Mouse (Mus musculus) heart, postnatal 0 days (tissue): ENCODE data around the gene Plxna4. TPM values are rescaled to one million over a fixed set of nuclear protein-coding genes. Genes with fewer than 3 reads are reported as not detected.

ENCODE experiments used
- ATAC-seq: fragments of 200-750 bp; cut with Nextera tagmentation; 2 replicates; pipeline ENCODE4 v1.8.0; 2017; ENCODE audit warnings: low read depth, moderate number of reproducible peaks, moderate library complexity; ENCODE audit not compliant: insufficient read depth
- DNase-seq: peaks from one replicate; pipeline ENCODE4 v3.0.0-alpha.2; 2016; ENCODE audit warnings: low spot score
- H3K27ac ChIP-seq: fragments of 300-500 bp; sonication (generic); 2 replicates; pipeline ENCODE4 v1.5.1; 2014; ENCODE audit warnings: low read depth, mild to moderate bottlenecking
- H3K27me3 ChIP-seq: fragments of 300-500 bp; sonication (generic); 2 replicates; pipeline ENCODE4 v1.6.1; 2014; ENCODE audit warnings: low read length, mixed read lengths; ENCODE audit not compliant: control insufficient read depth, insufficient read depth
- H3K36me3 ChIP-seq: fragments of 300-500 bp; sonication (generic); replicated peaks from 2 replicates; pipeline ENCODE4 v1.6.1; 2014; ENCODE audit warnings: low read length, mixed read lengths; ENCODE audit not compliant: control insufficient read depth, insufficient read depth
- H3K4me1 ChIP-seq: fragments of 300-500 bp; sonication (generic); 2 replicates; pipeline ENCODE4 v1.6.1; 2014; ENCODE audit warnings: antibody characterized with exemption; ENCODE audit not compliant: control insufficient read depth, insufficient read depth
- H3K4me2 ChIP-seq: fragments of 300-500 bp; sonication (generic); 2 replicates; pipeline ENCODE4 v1.6.1; 2014; ENCODE audit warnings: low read depth, mild to moderate bottlenecking, low read length, moderate library complexity
- H3K4me3 ChIP-seq: fragments of 300-500 bp; sonication (generic); 2 replicates; pipeline ENCODE4 v1.5.1; 2014; ENCODE audit warnings: low read depth, low read length
- H3K9ac ChIP-seq: fragments of 300-500 bp; sonication (generic); replicated peaks from 2 replicates; pipeline ENCODE4 v1.6.1; 2014; ENCODE audit warnings: low read depth, low read length, mixed read lengths
- H3K9me3 ChIP-seq: fragments of 300-500 bp; sonication (generic); replicated peaks from 2 replicates; pipeline ENCODE4 v1.6.1; 2016; ENCODE audit warnings: low read length; ENCODE audit not compliant: control insufficient read depth
- CTCF ChIP-seq: IDR thresholded peaks from 2 replicates; pipeline ENCODE4 v1.5.1; 2016; ENCODE audit warnings: antibody characterized with exemption, control low read depth, low read depth
- EP300 ChIP-seq: IDR thresholded peaks from 2 replicates; pipeline ENCODE4 v1.6.1; 2016; ENCODE audit warnings: antibody characterized with exemption, low read depth
- WGBS: fragments of 180-500 bp; shearing (Covaris S2); extraction: QIAGEN DNeasy Blood & Tissue Kit; methylation state at CpG from one replicate; pipeline ENCODE4 v1.1.7; 2014; 5-methylcytosine and 5-hydroxymethylcytosine counted together
- polyA plus RNA-seq: library from polyadenylated mRNA; unstranded; fragments of >200 nt; fragmentation: Nextera tagmentation; extraction: Ambion mirVana; gene quantifications from 2 replicates; pipeline ENCODE4 v1.2.1, GENCODE M21; 2015
- total RNA-seq: library from RNA; depleted of rRNA; stranded (reverse); fragments of >200 nt; gene quantifications from 2 replicates; pipeline ENCODE4 v1.2.3, GENCODE M21; 2014; ENCODE audit warnings: low replicate concordance

The Plxna4 gene
- total and polyA plus RNA-seq, 2 experiments from 2014 or later, result 3.7 to 19.2 TPM

DNA sequence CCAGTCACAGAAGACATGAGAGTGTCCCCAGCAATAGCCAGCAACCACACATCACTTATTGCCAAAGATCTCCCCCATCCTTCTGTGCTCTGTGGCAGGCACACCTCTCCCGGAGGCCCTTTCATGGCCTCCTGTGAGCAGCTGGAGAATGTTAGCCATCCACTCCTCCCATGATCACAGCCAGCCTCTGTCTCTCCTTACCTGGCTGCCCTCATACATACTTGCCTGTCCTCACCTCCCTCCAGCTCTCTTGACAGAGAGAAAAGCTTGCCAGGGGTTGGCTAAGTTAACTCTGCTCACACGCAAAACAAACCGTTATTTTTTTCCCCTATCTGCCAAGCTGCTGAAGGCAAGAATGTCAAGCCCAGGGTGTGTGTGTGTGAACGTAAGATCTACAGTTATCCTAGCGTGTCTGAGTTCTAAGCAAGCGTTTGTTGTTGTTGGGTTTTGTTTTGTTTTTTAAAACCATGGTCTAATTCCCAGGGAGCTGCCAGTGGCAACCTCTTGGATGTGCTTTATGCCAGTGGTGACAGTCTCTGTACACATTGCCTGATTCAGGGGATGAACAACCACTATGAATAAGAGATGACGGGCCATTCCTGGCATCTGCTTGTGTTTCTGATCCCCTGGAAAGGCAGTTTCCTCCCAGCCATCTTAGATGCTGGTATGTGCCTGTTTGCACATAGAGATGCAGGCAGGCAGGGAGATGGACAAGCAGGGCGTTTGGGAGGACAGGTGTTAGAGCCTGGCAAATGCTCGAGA lies 257.8 kb downstream of the Plxna4 start:
- H3K27me3 ChIP-seq, result no peaks in the 10 kb centered on the region
- H3K9me3 ChIP-seq, result no peaks in the 10 kb centered on the region
- no peak for DNase-seq
- H3K4me1 ChIP-seq, result peaks cover 18% of the 10 kb centered on the region
- H3K9ac ChIP-seq, result no peak overlapping the region
- H3K27ac ChIP-seq, result no peak overlapping the region
- no peak overlapping the region for H3K4me3 ChIP-seq
- no peak for ATAC-seq
- no peaks in the 10 kb centered on the region for H3K36me3 ChIP-seq
- H3K4me2 ChIP-seq, result no peak overlapping the region
- TF ChIP-seq CTCF (no peak), EP300 (no peak)
- WGBS, result 44% methylated on average over 9 of the region's 9 CpGs

DNA sequence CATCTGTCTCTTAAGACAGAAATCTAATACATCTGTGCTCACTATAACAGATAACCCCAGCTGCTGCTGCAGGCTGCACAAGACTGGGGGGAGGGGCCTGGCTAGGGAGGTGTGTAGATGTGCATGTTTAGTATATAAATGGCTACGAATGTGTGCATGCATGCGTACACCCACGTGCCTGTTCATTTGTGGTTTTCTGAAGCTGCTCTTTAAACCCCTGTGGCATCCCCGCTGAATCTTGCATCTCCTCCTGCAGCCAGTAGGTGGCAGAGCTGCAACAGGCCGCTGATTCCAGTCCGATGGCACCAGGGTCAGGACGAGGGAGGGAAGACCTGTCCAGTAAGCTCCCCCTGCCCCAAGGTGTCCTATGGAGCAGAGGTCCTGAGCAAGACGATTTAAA lies 260.0 kb downstream of the Plxna4 start:
- no peak overlapping the region for H3K9ac ChIP-seq
- no peak overlapping the region for H3K4me2 ChIP-seq
- peak; percentile 62 for ATAC-seq
- WGBS, result 3% methylated on average over 8 of the region's 8 CpGs
- no peak overlapping the region for H3K27ac ChIP-seq
- H3K9me3 ChIP-seq, result no peaks in the 10 kb centered on the region
- H3K4me3 ChIP-seq, result no peak overlapping the region
- DNase-seq, result peak; percentile 82
- H3K27me3 ChIP-seq, result no peaks in the 10 kb centered on the region
- peaks cover 11% of the 10 kb centered on the region; the same call in 1 of the 2 replicates for H3K4me1 ChIP-seq
- TF ChIP-seq CTCF (peak; percentile 98), EP300 (no peak)
- H3K36me3 ChIP-seq, result no peaks in the 10 kb centered on the region

DNA sequence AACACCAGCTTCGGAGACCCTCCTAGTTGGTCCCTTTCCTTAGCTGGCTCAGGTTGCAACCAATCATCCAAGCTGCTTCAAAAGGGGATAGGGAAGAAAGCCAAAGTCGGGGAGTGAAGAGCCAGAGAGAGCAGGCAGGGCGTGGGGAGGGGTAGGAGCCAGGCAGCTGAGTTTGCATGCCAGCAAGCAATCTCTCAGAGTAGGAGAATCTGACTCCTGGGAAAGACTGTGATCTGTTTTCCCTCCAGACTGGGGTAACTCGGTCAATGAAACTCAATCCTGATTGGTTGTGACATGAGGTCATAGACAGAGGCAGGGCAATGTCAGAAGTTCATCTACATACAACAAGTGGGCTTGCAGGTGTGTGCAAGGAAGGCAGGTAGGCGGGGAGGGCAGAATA lies 260.8 kb downstream of the Plxna4 start:
- no peaks in the 10 kb centered on the region for H3K36me3 ChIP-seq
- no peak overlapping the region for H3K4me2 ChIP-seq
- no peak overlapping the region for H3K4me3 ChIP-seq
- no peak overlapping the region for H3K27ac ChIP-seq
- ATAC-seq, result no peak
- DNase-seq, result no peak
- H3K9me3 ChIP-seq, result no peaks in the 10 kb centered on the region
- no peaks in the 10 kb centered on the region for H3K27me3 ChIP-seq
- TF ChIP-seq CTCF (no peak), EP300 (no peak)
- 30% methylated on average over 5 of the region's 5 CpGs for WGBS
- no peak overlapping the region for H3K9ac ChIP-seq
- H3K4me1 ChIP-seq, result peaks cover 11% of the 10 kb centered on the region; the same call in 1 of the 2 replicates

DNA sequence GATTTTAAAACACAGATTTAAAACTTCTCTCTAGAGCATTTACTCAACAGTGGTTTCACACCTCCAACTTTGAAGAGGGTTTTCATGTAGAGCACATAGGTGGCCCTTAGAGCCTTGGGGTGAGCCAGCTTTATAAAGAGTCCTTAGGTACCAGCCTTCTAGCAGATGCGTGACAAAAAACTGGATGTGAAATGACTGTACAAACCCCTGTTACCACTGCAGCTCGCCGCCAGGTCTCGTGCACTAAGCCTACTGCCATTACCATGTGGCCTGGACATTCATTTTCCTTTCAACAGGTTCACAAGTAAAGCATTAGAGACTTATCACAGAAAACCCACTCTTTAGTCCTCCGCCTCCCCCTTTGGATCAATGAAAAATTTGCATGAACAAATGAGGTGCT lies 261.6 kb downstream of the Plxna4 start:
- no peak overlapping the region for H3K9ac ChIP-seq
- no peak for DNase-seq
- no peak overlapping the region for H3K4me3 ChIP-seq
- 89% methylated on average over 5 of the region's 5 CpGs for WGBS
- TF ChIP-seq CTCF, result no peak
- no peak for TF ChIP-seq EP300
- no peaks in the 10 kb centered on the region for H3K36me3 ChIP-seq
- no peak for ATAC-seq
- H3K9me3 ChIP-seq, result no peaks in the 10 kb centered on the region
- no peak overlapping the region for H3K4me2 ChIP-seq
- no peak overlapping the region for H3K27ac ChIP-seq
- H3K4me1 ChIP-seq, result peaks cover 11% of the 10 kb centered on the region; the same call in 1 of the 2 replicates
- no peaks in the 10 kb centered on the region for H3K27me3 ChIP-seq

GRCm38 (mm10) chr6:32325851-32326250 lies 262.1 kb downstream of the Plxna4 start:
- H3K4me1 ChIP-seq, result peaks cover 11% of the 10 kb centered on the region; the same call in 1 of the 2 replicates
- no peak overlapping the region for H3K9ac ChIP-seq
- H3K4me3 ChIP-seq, result no peak overlapping the region
- H3K27ac ChIP-seq, result no peak overlapping the region
- ATAC-seq, result no peak
- no peak for DNase-seq
- H3K27me3 ChIP-seq, result no peaks in the 10 kb centered on the region
- no peaks in the 10 kb centered on the region for H3K9me3 ChIP-seq
- H3K36me3 ChIP-seq, result no peaks in the 10 kb centered on the region
- H3K4me2 ChIP-seq, result no peak overlapping the region
- TF ChIP-seq CTCF (no peak), EP300 (no peak)
- 78% methylated on average over 7 of the region's 7 CpGs for WGBS

- no peaks in the 10 kb centered on the region for H3K9me3 ChIP-seq
- no peak overlapping the region for H3K4me2 ChIP-seq
- H3K27me3 ChIP-seq, result no peaks in the 10 kb centered on the region
- no peak overlapping the region for H3K9ac ChIP-seq
- DNase-seq, result no peak
- peaks cover 6% of the 10 kb centered on the region; the same call in 1 of the 2 replicates for H3K4me1 ChIP-seq
- no peak for ATAC-seq
- no peak overlapping the region for H3K27ac ChIP-seq
- TF ChIP-seq EP300 (no peak), CTCF (no peak)
- no peak overlapping the region for H3K4me3 ChIP-seq
- H3K36me3 ChIP-seq, result no peaks in the 10 kb centered on the region
- 66% methylated on average over 3 of the region's 3 CpGs for WGBS
Measured at GRCm38 (mm10) chr6:32321187-32321586, 266.8 kb downstream of the Plxna4 start.
